Mouse (Mus musculus) midbrain, embryonic 12.5 days (tissue): ENCODE data around the gene Chn1. TPM values are rescaled to one million over a fixed set of nuclear protein-coding genes. Genes with fewer than 3 reads are reported as not detected.

Experiments used
- ATAC-seq: fragments of 200-750 bp; cut with Nextera tagmentation; 2 replicates; pipeline ENCODE4 v1.8.0; 2017; ENCODE audit warnings: low read depth, moderate TSS enrichment, moderate library complexity; ENCODE audit not compliant: low FRiP score
- H3K27ac ChIP-seq: fragments of 300-500 bp; sonication (generic); replicated peaks from 2 replicates; pipeline ENCODE4 v1.5.1; 2016; ENCODE audit warnings: mild to moderate bottlenecking
- H3K27me3 ChIP-seq: fragments of 300-500 bp; sonication (generic); 2 replicates; pipeline ENCODE4 v1.6.1; 2016; ENCODE audit warnings: mild to moderate bottlenecking
- H3K36me3 ChIP-seq: fragments of 300-500 bp; sonication (generic); 2 replicates; pipeline ENCODE4 v1.6.1; 2016
- H3K4me1 ChIP-seq: fragments of 300-500 bp; sonication (generic); 2 replicates; pipeline ENCODE4 v1.6.1; 2016
- H3K4me2 ChIP-seq: fragments of 300-500 bp; sonication (generic); replicated peaks from 2 replicates; pipeline ENCODE4 v1.6.1; 2016; ENCODE audit warnings: mild to moderate bottlenecking, moderate library complexity
- H3K4me3 ChIP-seq: fragments of 300-500 bp; sonication (generic); 2 replicates; pipeline ENCODE4 v1.5.1; 2016; ENCODE audit warnings: mild to moderate bottlenecking
- H3K9ac ChIP-seq: fragments of 300-500 bp; sonication (generic); replicated peaks from 2 replicates; pipeline ENCODE4 v1.6.1; 2016; ENCODE audit warnings: mild to moderate bottlenecking, moderate library complexity
- H3K9me3 ChIP-seq: fragments of 300-500 bp; sonication (generic); 2 replicates; pipeline ENCODE4 v1.6.1; 2016; ENCODE audit warnings: mild to moderate bottlenecking
- WGBS: fragments of 180-500 bp; shearing (Covaris S2); methylation state at CpG from one replicate; pipeline ENCODE4 v1.1.7; 2016; 5-methylcytosine and 5-hydroxymethylcytosine counted together
- polyA plus RNA-seq: library from polyadenylated mRNA; unstranded; fragments of >200 nt; fragmentation: Nextera tagmentation; extraction: Ambion mirVana; gene quantifications from 2 replicates; pipeline ENCODE4 v1.2.1, GENCODE M21; 2016

The Chn1 gene
- polyA plus RNA-seq, 1 experiment from 2014 or later, result 75.7 TPM

GRCm38 (mm10) chr2:73659726-73660565, 115.2 kb downstream of the Chn1 start:
- peak overlapping the region; percentile 63 for H3K27ac ChIP-seq
- H3K9me3 ChIP-seq, result no peaks in the 10 kb centered on the region
- no peak overlapping the region for H3K9ac ChIP-seq
- 39% methylated on average over 18 of the region's 18 CpGs for WGBS
- peak overlapping the region; percentile 39 for H3K4me2 ChIP-seq
- peaks cover 39% of the 10 kb centered on the region for H3K4me1 ChIP-seq
- ATAC-seq, result peak; percentile 89
- H3K27me3 ChIP-seq, result no peaks in the 10 kb centered on the region
- H3K36me3 ChIP-seq, result no peaks in the 10 kb centered on the region
- H3K4me3 ChIP-seq, result 0 out of 2 replicates have a peak overlapping the region, but pooled peaks have one; percentile 7

- H3K4me2 ChIP-seq, result no peak overlapping the region
- H3K4me1 ChIP-seq, result peaks cover 39% of the 10 kb centered on the region
- H3K27me3 ChIP-seq, result no peaks in the 10 kb centered on the region
- no peak overlapping the region for H3K9ac ChIP-seq
- H3K27ac ChIP-seq, result peak overlapping the region; percentile 63
- no peaks in the 10 kb centered on the region for H3K9me3 ChIP-seq
- no peaks in the 10 kb centered on the region for H3K36me3 ChIP-seq
- ATAC-seq, result no peak
- no peak overlapping the region for H3K4me3 ChIP-seq
- WGBS, result 50% methylated on average over 8 of the region's 8 CpGs
These were observed 116.1 kb downstream of the Chn1 start for GRCm38 (mm10) chr2:73659041-73659440.

GRCm38 (mm10) chr2:73657961-73658360, 117.2 kb downstream of the Chn1 start:
- no peaks in the 10 kb centered on the region for H3K27me3 ChIP-seq
- no peaks in the 10 kb centered on the region for H3K9me3 ChIP-seq
- no peak overlapping the region for H3K27ac ChIP-seq
- H3K4me3 ChIP-seq, result no peak overlapping the region
- no peak overlapping the region for H3K9ac ChIP-seq
- peaks cover 39% of the 10 kb centered on the region for H3K4me1 ChIP-seq
- H3K4me2 ChIP-seq, result no peak overlapping the region
- no peaks in the 10 kb centered on the region for H3K36me3 ChIP-seq
- ATAC-seq, result no peak
- 72% methylated on average over 3 of the region's 3 CpGs for WGBS

GRCm38 (mm10) chr2:73657151-73657550, 118.0 kb downstream of the Chn1 start:
- peaks cover 39% of the 10 kb centered on the region for H3K4me1 ChIP-seq
- H3K9me3 ChIP-seq, result no peaks in the 10 kb centered on the region
- H3K36me3 ChIP-seq, result no peaks in the 10 kb centered on the region
- peak; percentile 71 for ATAC-seq
- peak overlapping the region; percentile 9; the same call in 1 of the 2 replicates for H3K4me2 ChIP-seq
- H3K27ac ChIP-seq, result peak overlapping the region; percentile 64
- H3K4me3 ChIP-seq, result no peak overlapping the region
- H3K27me3 ChIP-seq, result no peaks in the 10 kb centered on the region
- 31% methylated on average over 7 of the region's 7 CpGs for WGBS
- no peak overlapping the region for H3K9ac ChIP-seq

DNA sequence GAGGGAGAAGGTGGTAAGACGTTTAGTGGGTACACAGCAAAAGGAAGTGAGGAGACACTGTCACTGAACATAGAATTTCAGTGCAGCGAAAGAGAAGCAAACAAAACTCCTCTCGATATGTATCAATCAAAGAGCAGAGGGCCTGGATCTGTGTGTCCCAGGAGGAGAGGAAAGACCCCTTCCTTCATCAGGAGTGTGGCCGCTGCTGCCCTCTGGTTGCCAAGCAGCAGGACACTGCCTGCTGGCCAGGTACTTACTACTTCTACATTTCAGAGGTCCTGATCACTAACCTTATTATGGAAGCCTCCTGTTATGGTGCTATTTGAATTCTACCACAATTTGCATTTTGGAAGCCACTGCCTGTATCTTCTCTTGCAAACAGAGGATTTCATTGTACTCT, 119.5 kb downstream of the Chn1 start:
- ATAC-seq, result no peak
- 78% methylated on average over 4 of the region's 4 CpGs for WGBS
- H3K4me1 ChIP-seq, result peaks cover 34% of the 10 kb centered on the region

DNA sequence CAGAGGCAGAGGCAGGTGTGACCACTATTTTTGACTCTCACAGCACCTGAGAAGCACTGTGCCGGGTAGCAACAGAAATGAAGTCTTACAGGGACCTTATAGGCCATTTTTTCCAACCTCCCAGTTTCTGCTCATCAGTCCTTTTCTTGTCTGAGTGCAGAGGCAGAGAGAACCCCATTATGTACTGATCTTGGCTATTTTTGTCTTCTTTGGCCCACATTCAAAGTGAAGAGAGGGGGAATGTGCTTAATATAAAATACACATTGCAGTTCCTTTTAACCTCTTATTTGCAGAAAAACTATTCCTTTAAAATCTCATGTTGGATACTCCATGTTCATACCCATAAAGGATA, 120.3 kb downstream of the Chn1 start:
- 76% methylated on average over 1 of the region's 1 CpGs for WGBS
- no peak overlapping the region for H3K4me2 ChIP-seq

More for the DNA sequence above, 119.5 kb downstream of the Chn1 start:
- no peak overlapping the region for H3K9ac ChIP-seq
- H3K27ac ChIP-seq, result peak overlapping the region; percentile 20; the same call in 1 of the 2 replicates
- H3K36me3 ChIP-seq, result no peaks in the 10 kb centered on the region
- no peak overlapping the region for H3K4me2 ChIP-seq
- no peak overlapping the region for H3K4me3 ChIP-seq
- H3K27me3 ChIP-seq, result no peaks in the 10 kb centered on the region
- H3K9me3 ChIP-seq, result no peaks in the 10 kb centered on the region

GRCm38 (mm10) chr2:73654059-73654891, 120.9 kb downstream of the Chn1 start:
- Histone ChIP-seq H3K27ac (no peak overlapping the region), H3K9ac (no peak overlapping the region), H3K4me1 (peaks cover 20% of the 10 kb centered on the region), H3K27me3 (no peaks in the 10 kb centered on the region), H3K4me2 (no peak overlapping the region), H3K4me3 (no peak overlapping the region), H3K9me3 (no peaks in the 10 kb centered on the region), H3K36me3 (no peaks in the 10 kb centered on the region)
- ATAC-seq, result no peak
- WGBS, result 79% methylated on average over 4 of the region's 4 CpGs

More for the DNA sequence above, 120.3 kb downstream of the Chn1 start:
- no peaks in the 10 kb centered on the region for H3K36me3 ChIP-seq
- peaks cover 26% of the 10 kb centered on the region for H3K4me1 ChIP-seq
- H3K27ac ChIP-seq, result no peak overlapping the region
- H3K9ac ChIP-seq, result no peak overlapping the region
- H3K4me3 ChIP-seq, result no peak overlapping the region
- no peak for ATAC-seq
- no peaks in the 10 kb centered on the region for H3K9me3 ChIP-seq
- no peaks in the 10 kb centered on the region for H3K27me3 ChIP-seq

DNA sequence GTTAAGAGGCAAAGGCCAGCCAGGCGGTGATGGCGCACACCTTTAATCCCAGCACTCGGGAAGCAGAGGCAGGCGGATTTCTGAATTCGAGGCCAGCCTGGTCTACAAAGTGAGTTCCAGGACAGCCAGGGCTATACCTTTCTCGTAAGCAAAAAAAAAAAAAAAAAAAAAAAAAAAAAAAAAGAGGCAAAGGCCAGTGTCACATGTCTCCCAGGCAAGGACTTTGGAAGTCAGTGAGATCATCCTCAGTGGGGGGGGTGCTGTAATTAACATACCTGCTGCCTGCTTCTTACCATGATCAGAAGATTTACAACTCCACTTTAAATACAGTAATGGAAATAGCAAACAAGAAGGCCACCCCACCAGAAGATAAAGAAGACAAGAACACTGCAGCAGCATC, 137.5 kb downstream of the Chn1 start:
- Histone ChIP-seq H3K9ac (no peak overlapping the region), H3K27ac (no peak overlapping the region), H3K4me2 (no peak overlapping the region), H3K9me3 (no peaks in the 10 kb centered on the region), H3K4me1 (no peaks in the 10 kb centered on the region), H3K4me3 (no peak overlapping the region), H3K27me3 (no peaks in the 10 kb centered on the region), H3K36me3 (no peaks in the 10 kb centered on the region)
- ATAC-seq, result no peak
- WGBS, result 96% methylated on average over 6 of the region's 6 CpGs

DNA sequence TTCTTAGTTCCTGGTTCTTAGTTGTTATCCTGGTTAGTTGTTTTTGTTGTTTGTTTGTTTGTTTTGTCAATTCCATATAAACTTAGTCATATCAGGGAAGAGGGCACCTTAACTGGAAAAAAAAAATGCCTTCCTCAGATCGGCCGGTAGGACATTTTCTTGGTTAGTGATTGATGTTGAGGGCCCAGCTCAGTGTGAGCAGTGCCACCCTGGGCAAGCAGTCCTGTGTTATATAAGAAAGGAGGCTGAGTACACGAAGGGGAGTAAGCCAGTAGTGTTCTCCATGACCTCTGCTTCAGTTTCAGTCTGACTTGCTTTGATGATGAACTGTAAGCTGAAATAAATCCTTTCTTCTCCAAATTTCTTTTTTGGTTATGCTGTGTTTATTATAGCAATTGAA, 138.8 kb downstream of the Chn1 start:
- 90% methylated on average over 3 of the region's 3 CpGs for WGBS
- Histone ChIP-seq H3K27ac (no peak overlapping the region), H3K36me3 (peaks cover 6% of the 10 kb centered on the region), H3K9me3 (no peaks in the 10 kb centered on the region), H3K27me3 (no peaks in the 10 kb centered on the region), H3K9ac (no peak overlapping the region), H3K4me3 (no peak overlapping the region), H3K4me1 (no peaks in the 10 kb centered on the region), H3K4me2 (no peak overlapping the region)
- no peak for ATAC-seq

GRCm38 (mm10) chr2:73631816-73632215, 143.3 kb downstream of the Chn1 start:
- Histone ChIP-seq H3K4me3 (no peak overlapping the region), H3K27me3 (no peaks in the 10 kb centered on the region), H3K27ac (no peak overlapping the region), H3K36me3 (peaks cover 12% of the 10 kb centered on the region), H3K9ac (no peak overlapping the region), H3K4me2 (no peak overlapping the region), H3K4me1 (no peaks in the 10 kb centered on the region), H3K9me3 (no peaks in the 10 kb centered on the region)
- WGBS, result 96% methylated on average over 7 of the region's 7 CpGs
- ATAC-seq, result no peak

DNA sequence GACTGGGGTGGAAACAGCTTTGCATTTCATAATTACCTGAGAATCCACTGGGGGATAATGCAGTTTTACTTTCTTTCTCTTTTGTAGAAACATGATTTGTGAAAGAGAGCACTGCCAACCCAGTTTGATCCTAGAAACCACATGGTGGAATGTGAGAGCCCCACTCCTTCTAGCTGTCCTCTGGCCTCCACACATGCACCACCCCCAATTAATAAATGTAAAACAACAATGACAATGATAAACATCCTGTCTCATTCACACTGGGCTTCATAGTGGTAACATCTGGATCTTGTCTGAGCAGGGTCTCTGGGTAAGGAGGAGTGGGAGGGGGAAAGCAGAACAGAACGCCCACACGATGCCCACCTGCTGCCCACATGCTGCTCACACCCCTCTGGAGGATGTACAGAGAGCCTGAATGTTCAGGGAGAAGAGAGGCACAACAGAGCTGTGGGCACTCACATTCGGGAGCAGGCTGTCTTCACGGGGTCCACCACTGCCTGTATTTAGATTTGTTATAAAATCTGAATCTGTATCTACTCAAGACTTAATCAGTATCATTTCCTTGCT, 156.6 kb downstream of the Chn1 start:
- no peaks in the 10 kb centered on the region for H3K27me3 ChIP-seq
- ATAC-seq, result no peak
- H3K4me1 ChIP-seq, result no peaks in the 10 kb centered on the region
- 81% methylated on average over 4 of the region's 4 CpGs for WGBS
- no peak overlapping the region for H3K27ac ChIP-seq
- H3K4me3 ChIP-seq, result no peak overlapping the region
- H3K9me3 ChIP-seq, result no peaks in the 10 kb centered on the region
- H3K36me3 ChIP-seq, result peaks cover 48% of the 10 kb centered on the region
- no peak overlapping the region for H3K4me2 ChIP-seq
- H3K9ac ChIP-seq, result no peak overlapping the region
